Mouse (Mus musculus) CH12.LX (cell line): ENCODE results near the gene 1700047I17Rik2. TPM values are rescaled to one million over a fixed set of nuclear protein-coding genes. Genes with fewer than 3 reads are reported as not detected.
"Not testable (repeated sequence)": the region's sequence is repeated elsewhere in the genome, so short reads cannot be mapped to it uniquely, and the experiment has no call there.

ENCODE experiments used
- DNase-seq: peaks from one replicate; pipeline ENCODE4 v3.0.0-alpha.2; 2013; ENCODE audit errors: extremely low read depth
- H3K27ac ChIP-seq: 2 replicates; pipeline ENCODE4 v1.5.1; 2012; ENCODE audit warnings: low read depth, mild to moderate bottlenecking, control low read depth, moderate library complexity; ENCODE audit not compliant: insufficient read depth
- H3K27me3 ChIP-seq: replicated peaks from 2 replicates; pipeline ENCODE3; 2012; ENCODE audit warnings: inconsistent platforms
- H3K36me3 ChIP-seq, 2 experiments: replicated peaks in 1 of 2; 2 replicates each; pipeline versions ENCODE3 to v1.6.1; 2012; ENCODE audit warnings: inconsistent platforms in 1 of 2, low read length in 1 of 2, mild to moderate bottlenecking in 1 of 2, mixed read lengths in 1 of 2, moderate library complexity in 1 of 2; ENCODE audit not compliant: control insufficient read depth in 1 of 2, insufficient read depth in 1 of 2
- H3K4me1 ChIP-seq, 2 experiments: 2 replicates each; pipeline ENCODE4 v1.6.1; 2012; ENCODE audit warnings: inconsistent platforms in 1 of 2, moderate library complexity in 1 of 2; ENCODE audit not compliant: insufficient read depth in 2 of 2, control insufficient read depth in 1 of 2
- H3K4me2 ChIP-seq: 2 replicates; pipeline ENCODE4 v1.6.1; 2012; ENCODE audit warnings: low read depth, mild to moderate bottlenecking, control low read depth; ENCODE audit not compliant: poor library complexity, insufficient read depth, severe bottlenecking
- H3K4me3 ChIP-seq, 3 experiments: fragments of 150-350 bp in 1 of 3; sonication (generic) in 1 of 3; replicated peaks in 1 of 3; 2 replicates each; pipeline versions ENCODE3 to v1.5.1; 2011 to 2012; ENCODE audit warnings: low read depth in 2 of 3, low read length in 2 of 3, mild to moderate bottlenecking in 2 of 3, moderate library complexity in 2 of 3, control low read depth in 1 of 3, improper control_type of control experiment in 1 of 3, inconsistent platforms in 1 of 3, mixed read lengths in 1 of 3; ENCODE audit not compliant: poor library complexity in 1 of 3
- H3K79me2 ChIP-seq: replicated peaks from 2 replicates; pipeline ENCODE4 v1.6.1; 2012; ENCODE audit warnings: mild to moderate bottlenecking, moderate library complexity; ENCODE audit not compliant: control insufficient read depth, poor library complexity, insufficient read depth, severe bottlenecking; ENCODE audit errors: extremely low read depth
- H3K9ac ChIP-seq: 2 replicates; pipeline ENCODE4 v1.6.1; 2012; ENCODE audit warnings: low read depth, mild to moderate bottlenecking, control low read depth, moderate library complexity; ENCODE audit not compliant: insufficient read depth
- H3K9me3 ChIP-seq: replicated peaks from 2 replicates; pipeline ENCODE3; 2012; ENCODE audit warnings: low read length, inconsistent platforms, mixed read lengths
- dilution Hi-C: fragments of 300-500 bp; cut with MboI; formaldehyde crosslinking; loops from 2 replicates; pipeline ENCODE4 v1.14.3; 2020; ENCODE audit warnings: low sequenced_read_pairs; ENCODE audit not compliant: extremely low pct_unique_long_range_greater_than_20kb, extremely low pct_ligation_motif_present
- in situ Hi-C: fragments of 300-500 bp; cut with MboI; formaldehyde crosslinking; loops from 3 replicates; pipeline ENCODE4 v1.14.3; 2019; ENCODE audit warnings: low sequenced_read_pairs, low pct_ligation_motif_present, low pct_unique_long_range_greater_than_20kb, mixed read lengths
- polyA plus RNA-seq: library from polyadenylated mRNA; unstranded; fragments of >175 nt; gene quantifications from 2 replicates; pipeline ENCODE4 v1.2.1, GENCODE M21; 2012; ENCODE audit warnings: low read depth; ENCODE audit not compliant: insufficient read length
- total RNA-seq, 2 experiments: library from RNA; depleted of rRNA; stranded (reverse); fragments of 300-350 nt in 1 of 2; fragments of >200 nt in 1 of 2; gene quantifications; 2 replicates each; pipeline ENCODE4 v1.2.3; 2012 to 2014

The 1700047I17Rik2 gene
- total RNA-seq (2012; rRNA removed) = not detected in 2 replicates
- total RNA-seq (2014; rRNA removed) = not detected in 2 replicates
- 15.1 and 17.6 TPM in 2 replicates for polyA plus RNA-seq

- H3K27me3 ChIP-seq, in situ Hi-C loops, DNase-seq, H3K4me1 ChIP-seq, H3K4me2 ChIP-seq, H3K27ac ChIP-seq, H3K9me3 ChIP-seq, H3K79me2 ChIP-seq, H3K9ac ChIP-seq, H3K4me3 ChIP-seq, dilution Hi-C loops, H3K36me3 ChIP-seq: not testable (repeated sequence)
Measured at GRCm38 (mm10) chr12:55199306-55199705, at the start of gene 1700047I17Rik2. Gene 1700047I17Rik2 (plus strand): TSS chr12:55199592.

DNA sequence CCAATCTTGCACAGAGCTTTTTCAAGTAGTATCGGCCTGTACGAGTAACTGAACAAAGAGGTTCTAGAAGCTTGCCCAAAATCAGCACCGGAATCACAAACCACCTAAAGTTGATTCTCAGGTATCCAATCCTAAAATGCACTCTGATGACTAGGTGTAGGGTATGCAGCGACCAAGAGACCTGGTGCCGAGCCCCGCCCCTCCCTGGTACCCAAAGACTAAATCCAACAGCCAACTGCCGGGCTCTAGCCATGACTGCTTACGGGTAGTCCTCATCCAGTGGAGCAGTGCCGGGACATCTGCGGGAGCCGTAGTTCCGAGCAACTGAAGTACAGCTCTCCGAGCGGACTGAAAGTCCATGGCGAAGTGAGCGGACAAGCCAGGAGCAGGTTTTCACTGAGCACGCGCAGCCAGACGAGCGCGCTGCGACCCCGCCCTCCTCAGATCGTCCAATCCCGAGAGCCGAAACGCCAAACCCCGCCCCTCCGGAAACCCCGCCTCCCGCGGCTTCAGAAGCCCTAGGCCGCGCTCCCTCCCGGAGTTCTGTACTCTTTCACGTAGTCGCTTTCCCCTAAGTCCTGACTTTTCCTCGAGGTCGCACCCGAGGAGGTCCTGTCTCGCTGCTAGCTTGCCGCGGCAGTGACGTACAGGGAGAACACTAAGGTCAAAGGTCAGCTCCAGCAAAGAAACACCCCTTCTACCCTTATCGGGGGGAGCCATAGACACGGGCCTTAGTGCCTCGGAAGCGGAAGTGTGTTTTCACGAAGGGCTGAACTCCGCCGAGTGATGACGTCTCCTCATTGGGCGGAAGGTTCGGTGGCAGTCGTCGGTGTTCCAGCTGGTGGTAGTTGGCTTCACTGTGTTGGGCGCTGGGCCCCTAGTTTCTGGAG lies 44.6 kb upstream of the 1700047I17Rik2 start, which contains the start of gene Srp54b:
Gene Srp54b (plus strand): TSS at position 546 of the 890 bp plus-strand sequence.
- H3K27me3 ChIP-seq, DNase-seq, H3K4me2 ChIP-seq, H3K9ac ChIP-seq, H3K4me1 ChIP-seq, in situ Hi-C loops, H3K36me3 ChIP-seq, H3K27ac ChIP-seq, H3K4me3 ChIP-seq, dilution Hi-C loops, H3K9me3 ChIP-seq, H3K79me2 ChIP-seq: not testable (repeated sequence)

DNA sequence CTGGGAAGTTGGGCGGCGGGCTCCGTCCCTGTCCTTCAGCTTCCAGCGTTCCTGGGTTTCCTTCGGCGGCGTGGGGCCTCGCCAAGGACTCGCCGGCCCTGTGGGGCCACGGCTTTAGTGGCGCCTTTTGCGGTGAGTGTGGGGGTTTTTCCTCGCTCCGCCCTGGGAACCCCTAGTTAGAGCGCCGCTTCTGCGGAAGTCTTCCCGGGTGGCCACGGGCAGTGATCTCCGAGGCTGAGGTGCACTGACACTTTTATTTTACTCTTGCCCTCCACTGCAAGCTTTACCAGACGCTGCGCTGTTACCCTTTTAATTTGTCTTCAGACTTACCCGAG lies 44.0 kb upstream of the 1700047I17Rik2 start:
- dilution Hi-C loops, H3K27me3 ChIP-seq, H3K36me3 ChIP-seq, H3K27ac ChIP-seq, H3K9me3 ChIP-seq, H3K4me1 ChIP-seq, H3K79me2 ChIP-seq, in situ Hi-C loops, H3K4me3 ChIP-seq, DNase-seq, H3K4me2 ChIP-seq, H3K9ac ChIP-seq: not testable (repeated sequence)

DNA sequence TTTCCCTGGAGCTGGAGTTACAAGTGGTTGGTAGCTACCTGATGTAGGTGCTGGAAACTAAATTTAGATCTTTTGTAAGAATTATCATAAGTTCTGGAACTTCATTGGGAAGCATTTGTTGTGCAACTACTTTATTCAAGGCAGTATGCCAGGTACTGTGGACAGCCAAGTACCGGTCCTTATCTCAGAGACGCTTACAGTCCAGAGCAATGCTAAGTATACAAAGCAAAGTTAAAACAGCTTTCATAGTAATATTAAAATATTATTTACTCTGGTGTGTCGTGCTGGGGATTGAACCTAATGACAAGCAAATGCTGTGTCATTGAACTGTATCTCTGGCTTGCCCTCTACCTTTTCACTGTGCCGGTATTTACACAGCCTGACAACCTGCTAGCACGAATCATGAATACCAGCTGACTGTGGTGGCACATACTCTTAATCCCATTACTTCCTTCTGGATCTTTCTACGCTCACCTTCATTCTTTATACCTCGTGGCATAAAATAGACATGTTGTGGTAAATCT lies 32.3 kb upstream of the 1700047I17Rik2 start:
- H3K9ac ChIP-seq, dilution Hi-C loops, H3K4me3 ChIP-seq, H3K27ac ChIP-seq, H3K4me1 ChIP-seq, H3K9me3 ChIP-seq, H3K79me2 ChIP-seq, in situ Hi-C loops, H3K36me3 ChIP-seq, H3K4me2 ChIP-seq, DNase-seq, H3K27me3 ChIP-seq: not testable (repeated sequence)

GRCm38 (mm10) chr12:55187686-55188085 lies 11.7 kb upstream of the 1700047I17Rik2 start:
- H3K27ac ChIP-seq, H3K9me3 ChIP-seq, H3K4me1 ChIP-seq, H3K36me3 ChIP-seq, H3K79me2 ChIP-seq, DNase-seq, H3K9ac ChIP-seq, H3K27me3 ChIP-seq, H3K4me3 ChIP-seq, in situ Hi-C loops, H3K4me2 ChIP-seq, dilution Hi-C loops: not testable (repeated sequence)

GRCm38 (mm10) chr12:55189127-55189526 lies 10.3 kb upstream of the 1700047I17Rik2 start:
- dilution Hi-C loops, H3K79me2 ChIP-seq, H3K4me3 ChIP-seq, H3K4me2 ChIP-seq, H3K27ac ChIP-seq, H3K9me3 ChIP-seq, in situ Hi-C loops, H3K27me3 ChIP-seq, DNase-seq, H3K36me3 ChIP-seq, H3K9ac ChIP-seq, H3K4me1 ChIP-seq: not testable (repeated sequence)
